Mouse (Mus musculus) kidney, adult 11 months (tissue): ENCODE results near the gene Meis3.
A peak's percentile ranks its signal among the peaks of the same experiment; 100 is the strongest.

Experiments
- DNase-seq: peaks from one replicate; pipeline ENCODE4 v3.0.0; 2022

Gene Meis3

DNA sequence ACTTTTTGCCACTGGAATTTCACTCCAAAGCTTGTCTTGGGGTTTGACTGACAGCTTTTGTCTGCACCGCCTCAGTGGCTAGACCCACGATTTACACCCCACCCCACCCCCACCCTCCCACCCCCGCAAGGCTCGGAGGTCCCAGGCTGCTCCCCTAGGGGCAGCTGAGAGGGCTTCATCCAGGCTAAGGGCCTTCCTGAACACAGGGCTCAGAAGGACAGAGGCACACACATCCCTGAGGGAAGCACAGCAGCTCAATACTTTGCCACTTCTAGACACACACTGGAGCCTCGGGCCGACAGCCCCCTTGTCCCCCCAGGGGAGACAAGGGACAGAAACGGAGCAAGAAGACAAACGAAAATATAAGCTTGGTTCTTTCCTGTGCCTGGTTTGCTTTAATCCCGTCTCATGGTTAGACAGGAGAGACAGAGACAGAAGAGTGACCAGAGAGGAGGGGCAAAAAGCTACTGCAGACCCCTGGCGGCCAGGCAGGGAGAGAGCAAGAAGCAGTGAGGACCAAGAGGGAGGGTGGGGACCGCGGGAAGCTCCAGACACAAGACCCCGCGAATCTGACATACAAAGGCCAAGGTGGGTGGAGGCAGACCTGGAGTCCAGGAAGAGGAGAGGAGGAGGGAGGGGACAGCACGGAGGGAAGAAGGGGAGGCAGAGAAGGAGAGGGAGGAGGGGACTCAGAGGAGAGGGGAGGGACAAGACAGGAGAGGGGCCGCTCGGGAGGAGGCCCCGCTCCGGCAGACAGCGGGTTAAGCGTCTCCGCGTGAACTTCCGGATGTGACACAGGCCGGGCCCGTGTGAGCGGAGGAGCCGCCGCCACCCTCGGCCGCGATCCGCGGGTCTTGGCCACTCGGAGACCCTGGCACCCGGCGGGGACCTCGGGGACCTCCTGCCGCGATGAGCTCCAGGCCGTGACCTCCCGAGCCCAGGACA is at the start of gene Meis3:
TSS of gene Meis3 (plus strand) at position 494 of the 945 bp plus-strand sequence.
- no peak for DNase-seq

- DNase-seq, result no peak
Measured at GRCm38 (mm10) chr7:16125829-16126228, 49.1 kb upstream of the Meis3 start.

GRCm38 (mm10) chr7:16128344-16128743 is 46.5 kb upstream of the Meis3 start:
- DNase-seq, result no peak

- no peak for DNase-seq
Measured at GRCm38 (mm10) chr7:16128899-16129298, 46.0 kb upstream of the Meis3 start.

- peak; percentile 49 for DNase-seq
Measured at GRCm38 (mm10) chr7:16129421-16129845, 45.5 kb upstream of the Meis3 start, which contains the start of gene Slc8a2. Gene Slc8a2 (plus strand): TSS chr7:16129826.

- DNase-seq, result no peak
Measured at GRCm38 (mm10) chr7:16129846-16130691, 44.8 kb upstream of the Meis3 start.

GRCm38 (mm10) chr7:16130956-16131634 is 43.8 kb upstream of the Meis3 start:
- no peak for DNase-seq

DNA sequence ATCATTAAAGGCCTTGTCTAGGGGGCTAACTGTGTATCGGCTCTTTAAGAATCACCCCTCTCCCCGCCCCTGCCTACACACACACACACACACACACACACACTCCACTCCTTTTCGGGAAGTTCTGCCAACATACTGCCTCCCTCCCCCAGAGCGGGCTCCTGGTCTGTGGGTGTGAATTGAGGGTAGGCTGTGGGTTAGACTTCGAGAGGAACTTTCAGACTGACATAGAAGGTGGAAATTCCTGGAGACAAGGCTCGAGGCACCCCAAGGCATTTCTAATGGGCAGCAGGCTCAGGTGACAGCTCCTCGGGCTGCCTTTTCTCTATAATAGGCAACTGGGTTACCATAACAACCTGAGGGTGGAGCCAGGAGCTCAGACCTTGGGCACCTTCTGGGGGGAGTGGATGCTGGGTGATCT is 42.7 kb upstream of the Meis3 start:
- DNase-seq, result no peak

DNA sequence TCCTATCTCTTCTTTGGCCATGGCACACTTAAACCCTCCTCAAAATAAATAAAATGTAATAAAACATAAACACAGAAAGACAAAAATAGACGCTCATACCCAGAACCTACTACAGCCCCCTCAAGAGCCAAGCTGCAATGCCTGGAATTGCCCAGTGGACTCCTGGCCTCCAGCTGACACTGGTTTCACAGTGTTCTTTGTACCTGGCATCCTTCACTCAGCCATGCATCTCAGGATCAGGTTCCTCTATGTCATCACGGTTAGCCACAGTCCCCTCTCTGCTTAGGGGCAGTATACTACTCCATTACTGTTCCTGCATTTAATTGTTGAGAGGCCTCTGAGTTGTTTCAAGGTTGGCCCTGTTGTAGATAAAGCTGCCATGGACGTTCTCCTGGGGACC is 42.0 kb upstream of the Meis3 start:
- DNase-seq, result no peak

DNA sequence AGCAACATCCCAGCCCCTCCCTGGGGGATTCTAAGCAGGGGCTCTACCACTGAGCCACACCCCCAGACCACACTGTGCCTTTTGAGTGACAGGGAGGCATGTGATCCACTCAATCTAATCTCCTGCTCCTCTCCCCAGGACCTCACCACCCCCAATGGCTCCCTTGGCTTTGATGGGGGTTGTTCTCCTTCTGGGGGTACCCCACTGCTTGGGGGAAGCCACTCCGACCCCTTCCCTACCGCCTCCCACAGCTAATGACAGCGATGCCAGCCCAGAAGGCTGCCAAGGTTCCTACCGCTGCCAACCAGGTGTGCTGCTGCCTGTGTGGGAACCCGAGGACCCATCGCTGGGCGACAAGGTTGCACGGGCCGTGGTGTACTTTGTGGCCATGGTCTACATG is 41.2 kb upstream of the Meis3 start:
- DNase-seq, result no peak

GRCm38 (mm10) chr7:16134951-16135392 is 39.9 kb upstream of the Meis3 start:
- no peak for DNase-seq

- no peak for DNase-seq
Measured at GRCm38 (mm10) chr7:16146489-16147410, 28.1 kb upstream of the Meis3 start.

GRCm38 (mm10) chr7:16147643-16148042 is 27.2 kb upstream of the Meis3 start:
- no peak for DNase-seq

DNA sequence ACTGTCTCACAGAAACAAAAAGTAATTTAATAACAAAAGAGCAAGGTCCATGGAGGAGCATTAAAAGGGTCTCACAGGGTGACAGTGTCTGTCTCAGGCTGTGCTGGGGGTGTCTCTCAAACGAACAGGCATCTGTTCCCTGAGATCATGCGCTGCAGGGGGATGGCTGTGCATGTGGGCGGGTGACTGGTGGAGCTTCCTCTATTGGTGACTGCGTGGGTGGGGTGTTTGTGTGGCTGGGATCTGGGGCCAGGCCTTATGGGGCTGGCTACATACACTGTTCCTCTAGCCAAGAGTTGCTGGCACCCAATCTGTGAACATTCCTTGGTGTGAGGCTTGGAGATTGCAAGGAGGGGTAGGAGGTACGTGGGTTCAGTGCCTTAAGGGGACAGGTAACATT is 25.6 kb upstream of the Meis3 start:
- no peak for DNase-seq

- no peak for DNase-seq
Measured at GRCm38 (mm10) chr7:16150191-16151145, 24.4 kb upstream of the Meis3 start.

DNA sequence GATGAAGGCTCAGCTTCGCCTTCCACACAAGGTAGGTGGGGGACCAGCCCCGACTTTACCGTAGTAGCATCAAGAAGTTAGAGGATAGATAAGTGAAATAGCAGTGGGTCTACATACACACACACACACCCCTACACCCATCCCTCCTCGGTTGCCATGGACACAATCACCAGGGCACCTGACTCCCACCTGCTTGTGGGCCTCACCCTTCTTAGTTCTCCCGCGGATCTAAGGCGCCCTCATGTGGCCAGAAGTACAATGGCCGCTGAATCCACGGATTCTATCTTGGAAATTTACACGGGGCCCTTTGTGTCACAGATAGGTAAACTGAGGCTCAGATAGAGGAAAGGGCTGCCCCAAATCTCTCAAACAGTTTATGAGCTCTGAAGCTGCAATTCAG is 21.4 kb upstream of the Meis3 start:
- DNase-seq, result peak; percentile 12

- no peak for DNase-seq
Measured at GRCm38 (mm10) chr7:16155132-16155872, 19.6 kb upstream of the Meis3 start.

- no peak for DNase-seq
Measured at GRCm38 (mm10) chr7:16156105-16156714, 18.7 kb upstream of the Meis3 start.

GRCm38 (mm10) chr7:16158735-16159134 is 16.2 kb upstream of the Meis3 start:
- DNase-seq, result no peak
